Mouse (Mus musculus): Measurements from ENCODE around the gene Dpp4. TPM values are rescaled to one million over a fixed set of nuclear protein-coding genes. Genes with fewer than 3 reads are reported as not detected.

Dpp4 gene
- polyA plus RNA-seq (2014; fragmentation: Nextera tagmentation; extraction: Ambion mirVana) = 1.1 and 1.4 TPM in 2 replicates

DNA sequence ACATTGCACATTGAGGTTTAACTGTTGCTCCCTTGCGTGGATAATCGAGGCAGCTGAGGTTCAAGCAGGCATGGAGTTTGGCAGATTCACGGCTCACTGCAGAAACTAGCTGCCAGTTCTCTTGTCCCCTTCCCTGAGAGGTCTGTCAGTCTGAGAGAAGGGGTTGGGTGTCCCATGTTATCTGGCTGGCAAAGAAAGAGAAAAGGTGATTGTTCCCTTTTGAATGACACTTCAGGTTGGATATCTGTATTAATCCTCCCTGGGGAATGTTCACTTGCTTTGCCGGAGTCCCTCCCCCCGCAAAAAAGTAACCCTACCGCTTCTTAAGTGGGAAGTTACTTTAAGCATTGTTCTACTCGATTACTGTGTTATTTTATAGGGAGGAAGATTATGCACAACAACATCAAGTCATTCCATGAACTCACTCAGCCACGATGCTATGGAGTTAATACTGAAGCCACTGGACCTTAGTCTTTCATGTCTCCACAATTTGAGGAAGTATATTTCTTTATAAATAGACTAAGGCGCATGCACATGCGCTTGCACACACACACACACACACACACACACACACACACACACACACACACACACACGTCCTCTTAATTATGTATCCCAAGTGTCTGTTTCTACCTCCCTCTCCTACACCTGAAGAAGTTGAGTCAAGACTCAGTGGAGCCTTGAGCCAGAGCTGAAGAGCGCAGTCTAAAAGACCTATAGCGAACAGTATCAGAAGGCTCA is at the start of gene Dpp4:
Gene Dpp4 (minus strand): TSS at position 151 of the 741 bp plus-strand sequence.
- ATAC-seq (ENCODE audit: low FRiP score) (no peak), DNase-seq (ENCODE audit: low spot score) (no peak)
- 53% methylated on average over 13 of the region's 13 CpGs for WGBS
- H3K36me3 ChIP-seq (replicated peaks; ENCODE audit: control insufficient read depth, insufficient read depth) = no peaks in the 10 kb centered on the region
- H3K27ac ChIP-seq = no peak within 1 kb of the TSS
- H3K27me3 ChIP-seq (ENCODE audit: control insufficient read depth, insufficient read depth, low read length) = peaks cover 27% of the 10 kb centered on the region
- no peaks in the 10 kb centered on the region for H3K9me3 ChIP-seq (ENCODE audit: control insufficient read depth, low read length)
- H3K4me3 ChIP-seq (replicated peaks; ENCODE audit: low read length) = peak within 1 kb of the TSS; percentile 34
- 0 out of 2 replicates have a peak, but pooled peaks cover 10% of the 10 kb centered on the region for H3K4me1 ChIP-seq (replicated peaks; ENCODE audit: control insufficient read depth, insufficient read depth, low read length)
- H3K9ac ChIP-seq = peak within 1 kb of the TSS; percentile 28
- peak within 1 kb of the TSS; percentile 63 for H3K4me2 ChIP-seq (replicated peaks)

DNA sequence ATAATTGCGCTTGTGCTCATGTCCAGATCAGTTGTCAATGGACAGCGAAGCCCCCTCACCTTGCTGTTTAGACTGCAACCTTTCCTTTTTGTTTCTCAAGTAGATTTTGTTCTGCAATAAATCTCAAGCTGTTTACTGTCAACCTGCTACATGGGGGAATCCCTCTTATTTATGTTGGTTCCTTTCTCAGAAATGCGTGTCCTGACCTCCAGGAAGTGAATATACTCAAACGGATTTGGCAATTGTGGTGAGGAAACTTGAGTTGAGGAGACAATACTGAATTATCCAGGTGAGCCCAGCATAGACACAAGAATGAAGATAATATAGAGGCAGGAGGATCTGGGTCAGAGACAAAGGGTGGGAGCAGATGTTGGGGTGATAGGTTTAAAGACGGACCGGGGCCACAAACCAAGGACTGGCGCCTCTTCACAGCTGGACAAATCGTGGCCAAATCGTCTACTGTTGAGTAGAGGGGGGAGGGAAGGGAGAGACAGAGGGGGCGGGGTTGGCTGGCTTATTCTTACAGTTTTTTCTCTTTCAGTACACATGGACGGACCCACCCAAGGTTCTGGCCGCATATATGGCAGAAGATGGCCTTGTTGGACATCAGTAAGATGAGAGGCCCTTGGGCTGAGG is 48.9 kb upstream of the Dpp4 start:
- Histone ChIP-seq H3K9me3 (ENCODE audit: control insufficient read depth, low read length) (no peaks in the 10 kb centered on the region), H3K9ac (no peak overlapping the region), H3K4me2 (replicated peaks) (no peak overlapping the region), H3K36me3 (replicated peaks; ENCODE audit: control insufficient read depth, insufficient read depth) (no peaks in the 10 kb centered on the region), H3K27me3 (ENCODE audit: control insufficient read depth, insufficient read depth, low read length) (no peaks in the 10 kb centered on the region), H3K4me1 (replicated peaks; ENCODE audit: control insufficient read depth, insufficient read depth, low read length) (no peaks in the 10 kb centered on the region), H3K4me3 (replicated peaks; ENCODE audit: low read length) (no peak overlapping the region), H3K27ac (no peak overlapping the region)
- ATAC-seq (ENCODE audit: low FRiP score) (no peak), DNase-seq (ENCODE audit: low spot score) (no peak)
- 92% methylated on average over 12 of the region's 12 CpGs for WGBS

DNA sequence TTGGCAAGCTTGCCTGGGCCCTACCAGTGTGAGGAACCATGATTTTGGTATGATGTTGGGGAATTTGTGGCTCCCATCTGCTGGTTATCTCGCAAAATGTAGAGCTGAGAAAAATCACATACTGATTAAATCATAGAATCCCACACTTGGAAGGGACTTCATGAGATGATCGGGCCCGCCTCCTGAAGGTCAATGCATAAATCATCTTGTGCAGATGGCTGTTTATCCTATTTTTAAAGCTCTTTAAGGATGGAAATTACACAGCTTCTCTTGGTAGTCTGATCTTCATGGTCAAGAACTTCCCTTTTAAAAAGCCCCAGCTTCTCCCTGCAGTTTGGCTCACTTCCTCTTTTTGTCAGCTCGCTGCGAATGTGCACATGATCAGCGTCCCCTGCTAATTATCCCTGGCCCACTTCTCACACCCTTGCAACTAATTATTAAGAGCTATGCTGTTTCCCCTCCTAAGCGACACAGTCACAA is 48.2 kb upstream of the Dpp4 start:
- Histone ChIP-seq H3K36me3 (replicated peaks; ENCODE audit: control insufficient read depth, insufficient read depth) (no peaks in the 10 kb centered on the region), H3K4me3 (replicated peaks; ENCODE audit: low read length) (no peak overlapping the region), H3K27ac (no peak overlapping the region), H3K27me3 (ENCODE audit: control insufficient read depth, insufficient read depth, low read length) (no peaks in the 10 kb centered on the region), H3K4me2 (replicated peaks) (no peak overlapping the region), H3K9ac (no peak overlapping the region), H3K9me3 (ENCODE audit: control insufficient read depth, low read length) (no peaks in the 10 kb centered on the region), H3K4me1 (replicated peaks; ENCODE audit: control insufficient read depth, insufficient read depth, low read length) (no peaks in the 10 kb centered on the region)
- ATAC-seq (ENCODE audit: low FRiP score) (no peak; the same call in 1 of the 2 replicates), DNase-seq (ENCODE audit: low spot score) (no peak)
- WGBS = 81% methylated on average over 7 of the region's 7 CpGs

DNA sequence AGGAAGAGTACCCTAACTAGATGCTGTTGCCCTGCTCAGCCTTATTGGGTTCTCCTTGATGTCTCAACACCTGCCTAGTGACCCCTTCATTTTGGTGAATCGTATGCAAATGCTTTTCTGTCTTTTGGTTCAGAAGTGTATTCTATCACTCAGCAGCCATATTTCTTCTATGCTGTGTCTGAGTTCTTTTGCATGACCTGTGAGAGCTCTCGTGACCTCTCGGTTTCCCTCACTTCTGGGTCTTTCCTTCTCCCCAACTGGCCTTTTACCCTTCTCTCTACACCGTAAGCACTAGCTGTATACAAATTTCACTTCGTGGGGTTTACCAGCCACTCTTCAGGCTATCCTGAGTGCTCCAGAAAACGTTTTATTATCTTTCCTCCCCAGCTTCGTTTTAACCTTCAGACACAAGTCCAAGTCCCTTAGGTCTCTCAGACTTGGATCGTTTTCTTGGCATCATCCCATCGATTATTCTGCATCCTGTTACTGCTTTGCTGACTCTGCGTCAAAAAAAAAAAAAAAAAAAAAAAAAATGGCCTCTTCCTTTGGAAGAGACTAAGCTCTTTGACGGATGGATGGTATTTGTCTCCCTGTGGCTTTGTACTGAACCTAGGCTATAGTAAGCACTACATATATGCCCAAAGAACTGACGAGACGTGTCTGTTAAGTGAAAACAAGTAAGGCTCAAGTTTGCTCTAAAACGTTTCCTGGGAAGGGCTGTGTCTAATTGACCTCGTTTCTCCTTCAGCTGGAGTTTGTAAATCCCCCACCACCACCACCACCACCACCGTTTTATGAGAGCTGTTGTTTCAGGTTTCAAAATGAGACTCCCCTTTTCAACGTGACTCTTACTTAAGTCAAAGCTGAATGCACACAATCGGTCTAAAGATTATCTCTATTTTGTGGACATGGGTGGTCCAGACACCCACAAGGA is 47.5 kb upstream of the Dpp4 start:
- DNase-seq (ENCODE audit: low spot score) (no peak), ATAC-seq (ENCODE audit: low FRiP score) (no peak)
- Histone ChIP-seq H3K4me1 (replicated peaks; ENCODE audit: control insufficient read depth, insufficient read depth, low read length) (no peaks in the 10 kb centered on the region), H3K4me2 (replicated peaks) (no peak overlapping the region), H3K9ac (no peak overlapping the region), H3K9me3 (ENCODE audit: control insufficient read depth, low read length) (no peaks in the 10 kb centered on the region), H3K27me3 (ENCODE audit: control insufficient read depth, insufficient read depth, low read length) (no peaks in the 10 kb centered on the region), H3K4me3 (replicated peaks; ENCODE audit: low read length) (no peak overlapping the region), H3K36me3 (replicated peaks; ENCODE audit: control insufficient read depth, insufficient read depth) (no peaks in the 10 kb centered on the region), H3K27ac (no peak overlapping the region)
- 76% methylated on average over 18 of the region's 18 CpGs for WGBS

DNA sequence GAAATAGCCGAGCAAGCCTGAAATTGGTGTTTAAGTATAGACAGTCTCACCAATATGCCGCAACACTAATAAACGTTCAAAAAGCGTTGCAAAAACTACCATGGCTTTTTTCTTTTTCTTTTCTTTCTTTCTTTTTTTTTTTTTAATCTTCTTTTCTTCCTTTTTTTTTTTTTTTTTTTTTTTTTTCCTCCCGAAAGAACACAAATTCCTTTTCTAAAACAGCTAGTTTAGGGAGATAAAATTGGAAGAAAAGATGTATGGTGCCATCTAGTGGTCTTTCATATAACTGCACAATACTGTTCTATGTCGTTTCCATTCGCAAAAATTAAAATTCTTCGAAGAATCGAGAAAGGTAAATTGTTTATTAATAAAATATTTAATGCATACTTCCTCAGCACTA is 46.0 kb upstream of the Dpp4 start:
- no peak overlapping the region for H3K27ac ChIP-seq
- no peaks in the 10 kb centered on the region for H3K4me1 ChIP-seq (replicated peaks; ENCODE audit: control insufficient read depth, insufficient read depth, low read length)
- DNase-seq (ENCODE audit: low spot score) = peak; percentile 84
- ATAC-seq (ENCODE audit: low FRiP score) = no peak
- H3K4me2 ChIP-seq (replicated peaks) = 0 out of 2 replicates have a peak overlapping the region, but pooled peaks have one; percentile 17
- no peak overlapping the region for H3K4me3 ChIP-seq (replicated peaks; ENCODE audit: low read length)
- H3K27me3 ChIP-seq (ENCODE audit: control insufficient read depth, insufficient read depth, low read length) = no peaks in the 10 kb centered on the region
- WGBS = 47% methylated on average over 9 of the region's 9 CpGs
- no peaks in the 10 kb centered on the region for H3K36me3 ChIP-seq (replicated peaks; ENCODE audit: control insufficient read depth, insufficient read depth)
- H3K9ac ChIP-seq = no peak overlapping the region
- no peaks in the 10 kb centered on the region for H3K9me3 ChIP-seq (ENCODE audit: control insufficient read depth, low read length)

DNA sequence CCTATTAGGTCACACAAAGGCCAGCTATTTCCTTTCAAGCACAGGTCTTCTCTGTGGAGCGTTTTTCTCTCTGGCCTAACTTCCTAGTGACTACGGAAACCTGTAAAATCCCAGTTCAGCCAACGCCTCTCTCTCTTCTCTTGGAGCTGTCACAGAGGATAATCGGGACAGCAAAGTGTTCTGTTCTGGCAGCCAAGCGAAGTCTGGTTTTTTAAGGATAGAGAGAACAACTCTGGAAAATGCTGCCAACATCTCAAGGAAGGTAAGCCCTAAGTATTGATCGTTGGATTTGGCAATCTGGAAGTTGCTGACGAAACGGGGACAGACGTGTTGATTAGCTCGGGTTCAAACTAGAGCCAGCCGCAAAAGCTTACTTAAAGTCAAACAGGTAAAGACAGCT is 43.0 kb upstream of the Dpp4 start:
- Histone ChIP-seq H3K4me3 (replicated peaks; ENCODE audit: low read length) (no peak overlapping the region), H3K9ac (no peak overlapping the region), H3K27me3 (ENCODE audit: control insufficient read depth, insufficient read depth, low read length) (no peaks in the 10 kb centered on the region), H3K36me3 (replicated peaks; ENCODE audit: control insufficient read depth, insufficient read depth) (no peaks in the 10 kb centered on the region), H3K9me3 (ENCODE audit: control insufficient read depth, low read length) (no peaks in the 10 kb centered on the region), H3K4me2 (replicated peaks) (no peak overlapping the region), H3K4me1 (replicated peaks; ENCODE audit: control insufficient read depth, insufficient read depth, low read length) (no peaks in the 10 kb centered on the region), H3K27ac (no peak overlapping the region)
- DNase-seq (ENCODE audit: low spot score) = no peak
- no peak for ATAC-seq (ENCODE audit: low FRiP score)
- 88% methylated on average over 11 of the region's 11 CpGs for WGBS

DNA sequence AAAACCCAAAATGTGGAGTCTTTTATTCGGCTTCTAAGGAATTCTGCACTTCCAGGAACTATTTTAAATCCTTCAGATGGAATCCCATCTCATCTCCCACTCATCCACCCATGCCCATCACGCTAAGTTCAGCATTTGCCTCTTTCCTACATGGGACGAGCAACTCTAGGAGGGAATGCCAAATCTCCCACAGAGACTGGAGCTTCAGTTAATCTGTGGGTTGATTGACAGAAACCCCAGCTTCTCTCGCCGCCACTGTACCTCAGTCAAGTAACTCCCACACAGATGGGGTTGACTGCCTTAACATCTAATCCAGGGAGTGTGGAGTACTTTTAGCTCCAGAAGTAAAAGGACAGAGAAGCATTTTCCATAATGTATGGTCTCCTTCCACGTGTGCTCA is 42.0 kb upstream of the Dpp4 start:
- no peak overlapping the region for H3K4me2 ChIP-seq (replicated peaks)
- H3K4me3 ChIP-seq (replicated peaks; ENCODE audit: low read length) = no peak overlapping the region
- H3K9ac ChIP-seq = no peak overlapping the region
- no peaks in the 10 kb centered on the region for H3K27me3 ChIP-seq (ENCODE audit: control insufficient read depth, insufficient read depth, low read length)
- ATAC-seq (ENCODE audit: low FRiP score) (no peak), DNase-seq (ENCODE audit: low spot score) (no peak)
- H3K36me3 ChIP-seq (replicated peaks; ENCODE audit: control insufficient read depth, insufficient read depth) = no peaks in the 10 kb centered on the region
- H3K4me1 ChIP-seq (replicated peaks; ENCODE audit: control insufficient read depth, insufficient read depth, low read length) = no peaks in the 10 kb centered on the region
- WGBS = 81% methylated on average over 6 of the region's 6 CpGs
- H3K27ac ChIP-seq = no peak overlapping the region
- no peaks in the 10 kb centered on the region for H3K9me3 ChIP-seq (ENCODE audit: control insufficient read depth, low read length)

DNA sequence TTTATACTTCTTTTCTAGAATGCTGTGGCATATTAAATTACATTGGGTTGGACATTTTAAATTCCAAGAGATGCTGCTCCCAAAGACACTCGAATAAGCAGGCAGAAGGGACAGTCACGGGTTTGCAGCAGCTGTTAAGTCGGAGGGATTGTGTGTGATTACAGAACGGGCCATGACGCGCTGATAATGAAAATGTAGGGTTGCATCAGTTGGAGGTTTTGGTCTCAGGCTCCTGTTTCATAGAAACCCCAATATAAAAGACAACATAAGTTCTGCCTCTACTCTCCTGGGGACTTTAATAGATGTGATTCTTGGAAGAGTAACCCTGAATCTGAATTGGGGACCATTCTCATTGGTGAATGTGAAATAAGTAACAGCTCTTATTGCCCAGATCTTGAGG is 38.3 kb upstream of the Dpp4 start:
- H3K9ac ChIP-seq = no peak overlapping the region
- H3K27me3 ChIP-seq (ENCODE audit: control insufficient read depth, insufficient read depth, low read length) = no peaks in the 10 kb centered on the region
- ATAC-seq (ENCODE audit: low FRiP score) (no peak), DNase-seq (ENCODE audit: low spot score) (no peak)
- no peaks in the 10 kb centered on the region for H3K36me3 ChIP-seq (replicated peaks; ENCODE audit: control insufficient read depth, insufficient read depth)
- no peak overlapping the region for H3K4me2 ChIP-seq (replicated peaks)
- WGBS = 88% methylated on average over 6 of the region's 6 CpGs
- H3K4me1 ChIP-seq (replicated peaks; ENCODE audit: control insufficient read depth, insufficient read depth, low read length) = no peaks in the 10 kb centered on the region
- no peak overlapping the region for H3K27ac ChIP-seq
- H3K9me3 ChIP-seq (ENCODE audit: control insufficient read depth, low read length) = no peaks in the 10 kb centered on the region
- H3K4me3 ChIP-seq (replicated peaks; ENCODE audit: low read length) = no peak overlapping the region

Data from hindbrain, embryonic 14.5 days (tissue).